11 mouse cellular contexts compared by ENCODE assay signal in the genomic region with DNA sequence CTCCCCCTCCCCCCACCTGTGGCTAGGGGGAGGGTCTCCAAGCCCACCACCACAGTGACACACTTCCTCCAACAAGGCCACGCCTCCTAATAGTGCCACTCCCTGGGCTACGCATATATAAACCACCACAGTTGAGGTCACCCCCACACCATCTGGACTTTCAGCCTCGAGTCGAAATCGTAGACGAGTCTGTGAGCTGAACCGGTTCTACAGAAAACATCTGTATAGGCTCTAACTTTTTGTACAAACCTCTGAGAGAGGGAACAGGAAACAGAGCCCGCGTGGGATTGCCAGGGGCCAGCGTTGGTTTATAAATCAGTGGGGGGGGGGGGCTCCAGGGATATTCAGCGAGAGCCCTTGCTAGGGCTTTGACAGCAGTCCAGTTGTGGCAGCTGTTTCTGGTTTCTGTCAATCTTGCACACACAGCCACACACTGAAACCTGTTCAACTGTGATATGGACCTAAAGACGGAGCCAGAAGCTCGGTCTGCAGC.
DNase-seq lines count a peak whose midpoint lies in the region; ATAC-seq and TF ChIP-seq lines count a peak whose summit lies in the region.
"Had no signal": no experiment of that assay in that cellular context is flagged by ENCODE, and none has a peak within 500 bp of the region (broad histone marks: within the 10 kb centered on the region; RNA-seq: fewer than 3 reads in every experiment).

No protein-coding gene starts in this region.

- peak overlapping the region; percentile 29; the same call in 1 of the 2 replicates for H3K27ac ChIP-seq in heart, embryonic 10.5 days
- H3K27ac ChIP-seq in lung, embryonic 14.5 days (ENCODE audit: low read depth) = peak overlapping the region; percentile 22; the same call in 1 of the 2 replicates
- H3K27ac ChIP-seq in stomach, embryonic 14.5 days (ENCODE audit: low read length) = peak overlapping the region; percentile 74; the same call in 1 of the 2 replicates
- H3K27ac ChIP-seq: hindbrain, embryonic 12.5 days had no signal

- 0 out of 2 replicates have a peak, but pooled peaks cover 3% of the 10 kb centered on the region for H3K27me3 ChIP-seq in heart, embryonic 10.5 days (ENCODE audit: insufficient read depth, poor library complexity, severe bottlenecking)
- H3K27me3 ChIP-seq in lung, embryonic 14.5 days (ENCODE audit: insufficient read depth, low read length) = no peaks in the 10 kb centered on the region
- H3K27me3 ChIP-seq in stomach, embryonic 14.5 days (ENCODE audit: control insufficient read depth, insufficient read depth, low read length) = no peaks in the 10 kb centered on the region
- H3K27me3 ChIP-seq: hindbrain, embryonic 12.5 days had no signal

- H3K4me1 ChIP-seq in heart, embryonic 10.5 days = peaks cover 23% of the 10 kb centered on the region
- H3K4me1 ChIP-seq in lung, embryonic 14.5 days (ENCODE audit: insufficient read depth) = no peaks in the 10 kb centered on the region
- H3K4me1 ChIP-seq in stomach, embryonic 14.5 days (ENCODE audit: control insufficient read depth, insufficient read depth, low read length) = peaks cover 16% of the 10 kb centered on the region

- no peak overlapping the region for H3K4me3 ChIP-seq in heart, embryonic 10.5 days
- no peak overlapping the region for H3K4me3 ChIP-seq in lung, embryonic 14.5 days (ENCODE audit: low read depth, low read length)
- no peak overlapping the region for H3K4me3 ChIP-seq in stomach, embryonic 14.5 days (ENCODE audit: low read depth, low read length)
- H3K4me3 ChIP-seq: hindbrain, embryonic 12.5 days had no signal

- 54% methylated on average over 13 of the region's 13 CpGs for WGBS in heart, embryonic 10.5 days
- 27% methylated on average over 13 of the region's 13 CpGs for WGBS in lung, embryonic 14.5 days
- WGBS in stomach, embryonic 14.5 days = 17% methylated on average over 13 of the region's 13 CpGs

- no peak overlapping the region for H3K9ac ChIP-seq in lung, embryonic 14.5 days
- H3K9ac ChIP-seq in stomach, embryonic 14.5 days (replicated peaks; ENCODE audit: low read depth, low read length) = no peak overlapping the region
- H3K9ac ChIP-seq: hindbrain, embryonic 12.5 days had no signal

- H3K36me3 ChIP-seq in heart, embryonic 10.5 days = no peaks in the 10 kb centered on the region
- H3K36me3 ChIP-seq in lung, embryonic 14.5 days (ENCODE audit: insufficient read depth) = no peaks in the 10 kb centered on the region
- H3K36me3 ChIP-seq in stomach, embryonic 14.5 days (ENCODE audit: control insufficient read depth, insufficient read depth, low read length) = no peaks in the 10 kb centered on the region
- H3K36me3 ChIP-seq: hindbrain, embryonic 12.5 days had no signal

- no peak for TF ChIP-seq CTCF in lung, embryonic 14.5 days (IDR thresholded peaks at IDR 0.05; ENCODE audit: low read depth)

- no peak for DNase-seq in heart, embryonic 10.5 days (ENCODE audit: low spot score)
- no peak for DNase-seq in heart, adult 8-10 months (ENCODE audit: low spot score)
- peak; percentile 66 for DNase-seq in lung, embryonic 14.5 days
- no peak for DNase-seq in lung, postnatal 25 days (ENCODE audit: low spot score)
- no peak for DNase-seq in layer of hippocampus, adult 8-10 months (ENCODE audit: low spot score in 2 of 2)
- no peak for DNase-seq in spleen, postnatal 14 days (ENCODE audit: low spot score in 2 of 2)
- DNase-seq: cerebellum, adult 9-11 months had no signal

- H3K9me3 ChIP-seq in heart, embryonic 10.5 days = no peaks in the 10 kb centered on the region
- no peaks in the 10 kb centered on the region for H3K9me3 ChIP-seq in lung, embryonic 14.5 days (ENCODE audit: low read depth, low read length)
- no peaks in the 10 kb centered on the region for H3K9me3 ChIP-seq in stomach, embryonic 14.5 days (ENCODE audit: control insufficient read depth, low read depth, low read length)
- H3K9me3 ChIP-seq: hindbrain, embryonic 12.5 days had no signal

- peak; percentile 74 for ATAC-seq in lung, embryonic 14.5 days (ENCODE audit: insufficient read depth)
- peak; percentile 10; the same call in 1 of the 2 replicates for ATAC-seq in granulocyte monocyte progenitor cell, adult 5-6 weeks (replicated peaks; ENCODE audit: poor library complexity, severe bottlenecking)
- peak; percentile 79 for ATAC-seq in stomach, embryonic 14.5 days (ENCODE audit: insufficient number of reproducible peaks, insufficient read depth, low FRiP score, low read depth)
- ATAC-seq: forebrain, embryonic 14.5 days had no signal

- no peak overlapping the region for H3K4me2 ChIP-seq in lung, embryonic 14.5 days
- 0 out of 2 replicates have a peak overlapping the region, but pooled peaks have one; percentile 18 for H3K4me2 ChIP-seq in stomach, embryonic 14.5 days (replicated peaks; ENCODE audit: low read depth, low read length)
- H3K4me2 ChIP-seq: hindbrain, embryonic 12.5 days had no signal

Comparison
In these comparisons a context has a peak if more than half of its experiments do, and no peak if none do; other contexts are left out.
1. H3K27ac ChIP-seq: peak in every context shown above with its lines; median percentile 74 in stomach, embryonic 14.5 days; 29 in heart, embryonic 10.5 days; 22 in lung, embryonic 14.5 days.
2. ATAC-seq: peak in every context shown above with its lines; median percentile 79 in stomach, embryonic 14.5 days; 74 in lung, embryonic 14.5 days; 10 in granulocyte monocyte progenitor cell, adult 5-6 weeks.